Mouse (Mus musculus): ENCODE measurements around the gene Cercam.

DNA sequence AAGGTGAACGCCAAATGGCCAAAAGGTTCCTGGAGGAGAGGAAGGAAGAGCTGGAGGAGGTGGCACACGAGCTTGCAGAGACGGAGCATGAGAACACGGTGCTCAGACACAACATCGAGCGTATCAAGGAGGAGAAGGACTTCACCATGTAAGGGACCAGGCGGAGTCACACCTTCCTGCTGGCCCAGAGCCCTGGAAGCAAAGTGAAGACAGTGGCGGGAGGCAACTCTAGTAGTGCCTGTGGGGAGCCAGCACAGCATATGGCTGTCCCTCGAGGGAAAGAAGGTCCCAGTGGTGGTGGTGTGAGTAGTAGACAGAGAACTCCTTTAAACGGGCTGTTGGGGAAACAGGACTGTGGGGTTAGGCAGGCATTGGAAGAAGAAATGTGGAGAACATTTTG, 33.2 kb downstream of the Cercam start:
- TF ChIP-seq CTCF (IDR thresholded peaks at IDR 0.05; ENCODE audit: borderline replicate concordance, extremely low read depth, insufficient read depth, insufficient read length) (no peak), POLR2A (IDR thresholded peaks at IDR 0.05; ENCODE audit: borderline replicate concordance, extremely low read depth, insufficient read depth, insufficient read length, poor library complexity, severe bottlenecking) (no peak)

All from brain, embryonic 14.5 days (tissue).